ENCODE assay signal across 8 mouse cellular contexts in genomic region chr4:123564051-123564791, GRCm38 (mm10).
DNase-seq lines count a peak whose midpoint lies in the region; ATAC-seq and TF ChIP-seq lines count a peak whose summit lies in the region.

No protein-coding gene starts in this region.

- H3K4me2 ChIP-seq in limb, embryonic 13.5 days (replicated peaks), result no peak overlapping the region
- peak overlapping the region; percentile 36 for H3K4me2 ChIP-seq in liver, embryonic 14.5 days (ENCODE audit: low read depth)

- H3K27ac ChIP-seq in limb, embryonic 13.5 days, result no peak overlapping the region; the same call in 1 of the 2 replicates
- H3K27ac ChIP-seq in limb, embryonic 10.5 days, result no peak overlapping the region
- no peak overlapping the region for H3K27ac ChIP-seq in liver, embryonic 14.5 days

- H3K36me3 ChIP-seq in limb, embryonic 13.5 days, result no peaks in the 10 kb centered on the region
- H3K36me3 ChIP-seq in limb, embryonic 10.5 days, result no peaks in the 10 kb centered on the region
- H3K36me3 ChIP-seq in liver, embryonic 14.5 days (replicated peaks; ENCODE audit: control insufficient read depth, insufficient read depth, low read depth), result no peaks in the 10 kb centered on the region

- H3K4me1 ChIP-seq in limb, embryonic 13.5 days, result peaks cover 28% of the 10 kb centered on the region
- peaks cover 28% of the 10 kb centered on the region for H3K4me1 ChIP-seq in limb, embryonic 10.5 days
- H3K4me1 ChIP-seq in liver, embryonic 14.5 days (replicated peaks; ENCODE audit: control insufficient read depth in 2 of 2, insufficient read depth in 2 of 2, low read length in 1 of 2), result peaks cover 20 to 30% of the 10 kb centered on the region in 2 experiments

- 45% methylated on average over 6 of the region's 6 CpGs for WGBS in limb, embryonic 13.5 days
- WGBS in limb, embryonic 10.5 days, result 64% methylated on average over 6 of the region's 6 CpGs
- WGBS in liver, embryonic 14.5 days (ENCODE audit: insufficient replicate concordance), result 19% methylated on average over 6 of the region's 6 CpGs

- H3K4me3 ChIP-seq in limb, embryonic 13.5 days, result no peak overlapping the region
- H3K4me3 ChIP-seq in limb, embryonic 10.5 days, result no peak overlapping the region
- peak overlapping the region in 1 of 2 experiments; percentile 40; a peak in 2 of 4 replicates for H3K4me3 ChIP-seq in liver, embryonic 14.5 days (ENCODE audit: insufficient read depth in 1 of 2, low read depth in 2 of 2, low read length in 2 of 2)

- no peak for DNase-seq in limb, embryonic 10.5 days (ENCODE audit: low spot score)
- DNase-seq in forelimb bud, embryonic 11.5 days (ENCODE audit: low read depth, low spot score), result peak; percentile 14
- no peak for DNase-seq in liver, embryonic 14.5 days (ENCODE audit: low read depth in 3 of 3, low spot score in 3 of 3)
- DNase-seq in spleen, postnatal 10 days (ENCODE audit: low spot score in 2 of 2), result peak; percentile 28 to 59
- DNase-seq in ovary, postnatal 36 days (ENCODE audit: low spot score), result no peak
- no peak for DNase-seq in layer of hippocampus, postnatal 10 days (ENCODE audit: low spot score in 2 of 2)
- DNase-seq in testis, postnatal 10 days (ENCODE audit: low spot score), result no peak

- no peak for TF ChIP-seq EP300 in liver, embryonic 14.5 days (IDR thresholded peaks at IDR 0.05; ENCODE audit: low read depth)

- no peaks in the 10 kb centered on the region for H3K9me3 ChIP-seq in limb, embryonic 13.5 days
- no peaks in the 10 kb centered on the region for H3K9me3 ChIP-seq in limb, embryonic 10.5 days (replicated peaks)
- H3K9me3 ChIP-seq in liver, embryonic 14.5 days (ENCODE audit: control insufficient read depth, low read length), result no peaks in the 10 kb centered on the region

- H3K9ac ChIP-seq in limb, embryonic 13.5 days, result no peak overlapping the region
- no peak overlapping the region for H3K9ac ChIP-seq in liver, embryonic 14.5 days (replicated peaks)

- TF ChIP-seq CTCF in liver, embryonic 14.5 days (IDR thresholded peaks at IDR 0.05; ENCODE audit: low read depth), result no peak

- H3K27me3 ChIP-seq in limb, embryonic 13.5 days, result no peaks in the 10 kb centered on the region
- no peaks in the 10 kb centered on the region for H3K27me3 ChIP-seq in limb, embryonic 10.5 days (ENCODE audit: low read depth, poor library complexity, severe bottlenecking)
- no peaks in the 10 kb centered on the region for H3K27me3 ChIP-seq in liver, embryonic 14.5 days (ENCODE audit: control insufficient read depth, insufficient read depth, low read length)

- ATAC-seq in limb, embryonic 13.5 days (ENCODE audit: low FRiP score, low read depth), result peak; percentile 40; the same call in 1 of the 2 replicates
- peak; percentile 63 for ATAC-seq in liver, embryonic 14.5 days (ENCODE audit: insufficient read depth)

Comparison
In these comparisons a context has a peak if more than half of its experiments do, and no peak if none do; other contexts are left out.
1. DNase-seq: peak in forelimb bud, embryonic 11.5 days (single experiment) and spleen, postnatal 10 days (2 of 2); none in limb, embryonic 10.5 days (single experiment), liver, embryonic 14.5 days (0 of 3), ovary, postnatal 36 days (single experiment), layer of hippocampus, postnatal 10 days (0 of 2) and testis, postnatal 10 days (single experiment).